In genomic region chr10:111445939-111446671, GRCm38 (mm10) we compare ENCODE assay signal across 17 mouse cellular contexts. TPM values are rescaled to one million over a fixed set of nuclear protein-coding genes. Genes with fewer than 3 reads are reported as not detected.
DNase-seq lines count a peak whose midpoint lies in the region; ATAC-seq and TF ChIP-seq lines count a peak whose summit lies in the region.
"Had no signal": no experiment of that assay in that cellular context is flagged by ENCODE, and none has a peak within 500 bp of the region (broad histone marks: within the 10 kb centered on the region; RNA-seq: fewer than 3 reads in every experiment).

No protein-coding gene starts in this region.

- no peaks in the 10 kb centered on the region for H3K36me3 ChIP-seq in forebrain, embryonic 14.5 days (ENCODE audit: control insufficient read depth, insufficient read depth, low read length)
- H3K36me3 ChIP-seq in forebrain, postnatal 0 days (ENCODE audit: insufficient read depth): no peaks in the 10 kb centered on the region
- H3K36me3 ChIP-seq in liver, postnatal 0 days (replicated peaks; ENCODE audit: insufficient read depth, low read length): no peaks in the 10 kb centered on the region
- H3K36me3 ChIP-seq: hindbrain, embryonic 12.5 days; liver, embryonic 15.5 days; neural tube, embryonic 13.5 days had no signal

- no peaks in the 10 kb centered on the region for H3K9me3 ChIP-seq in forebrain, embryonic 14.5 days (replicated peaks; ENCODE audit: control insufficient read depth, low read length)
- no peaks in the 10 kb centered on the region for H3K9me3 ChIP-seq in forebrain, postnatal 0 days (ENCODE audit: low read length)
- no peaks in the 10 kb centered on the region for H3K9me3 ChIP-seq in liver, postnatal 0 days (ENCODE audit: low read length)
- H3K9me3 ChIP-seq: hindbrain, embryonic 12.5 days; liver, embryonic 15.5 days; neural tube, embryonic 13.5 days had no signal

- no peak for ATAC-seq in forebrain, embryonic 14.5 days
- ATAC-seq in forebrain, postnatal 0 days: no peak
- no peak for ATAC-seq in liver, postnatal 0 days
- ATAC-seq: Patski had no signal

- H3K27ac ChIP-seq in forebrain, embryonic 14.5 days (ENCODE audit: low read depth, low read length): no peak overlapping the region
- no peak overlapping the region for H3K27ac ChIP-seq in forebrain, postnatal 0 days (ENCODE audit: low read depth, low read length)
- H3K27ac ChIP-seq in liver, postnatal 0 days (ENCODE audit: low read depth): no peak overlapping the region
- H3K27ac ChIP-seq: hindbrain, embryonic 12.5 days; liver, embryonic 15.5 days; neural tube, embryonic 13.5 days had no signal

- DNase-seq in forebrain, embryonic 14.5 days (ENCODE audit: low spot score): peak; percentile 30
- no peak for DNase-seq in forebrain, postnatal 0 days
- peak; percentile 4 for DNase-seq in 3T3-L1 (ENCODE audit: low read depth, low spot score)
- DNase-seq in brain, adult 2 months (ENCODE audit: low read depth, low spot score): peak; percentile 37
- DNase-seq in liver, postnatal 0 days: no peak
- no peak for DNase-seq in gastrocnemius, adult 8-10 months (ENCODE audit: low spot score in 2 of 2)
- no peak for DNase-seq in layer of hippocampus, postnatal 25 days (ENCODE audit: extremely low spot score in 1 of 2, low spot score in 1 of 2)
- no peak for DNase-seq in layer of hippocampus, adult 8-10 months (ENCODE audit: low spot score in 2 of 2)
- DNase-seq: adrenal gland, adult 2 months; kidney, adult 2 months; retina, postnatal 1 day; thymus, adult 2 months had no signal

- 22% methylated on average over 9 of the region's 9 CpGs for WGBS in forebrain, embryonic 14.5 days
- 23% methylated on average over 9 of the region's 9 CpGs for WGBS in forebrain, postnatal 0 days
- 23% methylated on average over 9 of the region's 9 CpGs for whole genome bisulfite sequencing in liver, postnatal 0 days (ENCODE audit: insufficient replicate concordance)

- no peaks in the 10 kb centered on the region for H3K27me3 ChIP-seq in forebrain, embryonic 14.5 days (replicated peaks; ENCODE audit: control insufficient read depth, insufficient read depth, low read length)
- H3K27me3 ChIP-seq in forebrain, postnatal 0 days (ENCODE audit: insufficient read depth, low read length): no peaks in the 10 kb centered on the region
- H3K27me3 ChIP-seq in liver, postnatal 0 days (ENCODE audit: insufficient read depth, low read length): no peaks in the 10 kb centered on the region
- H3K27me3 ChIP-seq: hindbrain, embryonic 12.5 days; liver, embryonic 15.5 days; neural tube, embryonic 13.5 days had no signal

- H3K4me1 ChIP-seq in forebrain, embryonic 14.5 days (ENCODE audit: control insufficient read depth, insufficient read depth, low read length): no peaks in the 10 kb centered on the region
- H3K4me1 ChIP-seq in forebrain, postnatal 0 days (ENCODE audit: insufficient read depth): no peaks in the 10 kb centered on the region
- peaks cover 4% of the 10 kb centered on the region; the same call in 1 of the 2 replicates for H3K4me1 ChIP-seq in liver, postnatal 0 days (ENCODE audit: insufficient read depth)
- H3K4me1 ChIP-seq: hindbrain, embryonic 12.5 days; neural tube, embryonic 13.5 days had no signal

- no peak overlapping the region for H3K4me2 ChIP-seq in forebrain, embryonic 14.5 days (ENCODE audit: low read length)
- H3K4me2 ChIP-seq in forebrain, postnatal 0 days (ENCODE audit: low read depth): no peak overlapping the region
- H3K4me2 ChIP-seq in liver, postnatal 0 days (ENCODE audit: low read depth, low read length): 0 out of 2 replicates have a peak overlapping the region, but pooled peaks have one; percentile 7
- H3K4me2 ChIP-seq: heart, embryonic 11.5 days; hindbrain, embryonic 12.5 days; liver, embryonic 15.5 days; neural tube, embryonic 13.5 days had no signal

- H3K4me3 ChIP-seq in forebrain, embryonic 14.5 days (ENCODE audit: low read depth, low read length): no peak overlapping the region
- no peak overlapping the region for H3K4me3 ChIP-seq in forebrain, postnatal 0 days (ENCODE audit: low read depth, low read length)
- H3K4me3 ChIP-seq in liver, postnatal 0 days (ENCODE audit: low read depth, low read length): no peak overlapping the region
- H3K4me3 ChIP-seq: hindbrain, embryonic 12.5 days; liver, embryonic 15.5 days; neural tube, embryonic 13.5 days had no signal

- TF ChIP-seq EP300 in liver, postnatal 0 days (IDR thresholded peaks at IDR 0.05; ENCODE audit: low read depth): no peak; the same call in 1 of the 2 replicates

- TF ChIP-seq CTCF in forebrain, postnatal 0 days (IDR thresholded peaks at IDR 0.05; ENCODE audit: low read depth): no peak
- TF ChIP-seq CTCF in liver, postnatal 0 days (IDR thresholded peaks at IDR 0.05; ENCODE audit: low read depth): no peak

- no peak overlapping the region for H3K9ac ChIP-seq in forebrain, embryonic 14.5 days (ENCODE audit: low read length)
- H3K9ac ChIP-seq in forebrain, postnatal 0 days: no peak overlapping the region
- no peak overlapping the region for H3K9ac ChIP-seq in liver, postnatal 0 days (replicated peaks)
- H3K9ac ChIP-seq: hindbrain, embryonic 12.5 days; liver, embryonic 15.5 days; neural tube, embryonic 13.5 days had no signal

RNA-seq across cellular contexts. Expression of gene Nap1l1, which starts 26.9 kb away (rescaled TPM):
- polyA plus RNA-seq in forebrain, embryonic 14.5 days (2014; fragmentation: Nextera tagmentation; extraction: Ambion mirVana): 235 and 238 TPM in 2 replicates
- 114 and 121 TPM in 2 replicates for total RNA-seq in forebrain, postnatal 0 days (2014; rRNA removed)
- 162 and 189 TPM in 2 replicates for polyA plus RNA-seq in forebrain, postnatal 0 days (2015; fragmentation: Nextera tagmentation; extraction: Ambion mirVana)
- polyA plus RNA-seq in liver, postnatal 0 days (2015; fragmentation: Nextera tagmentation; extraction: Ambion mirVana): 69.9 and 73.7 TPM in 2 replicates
- total RNA-seq in gastrocnemius, adult 8-10 months (2022): 10 to 100 TPM; 53.4 to 66.1 (median 59.2) TPM
- total RNA-seq in layer of hippocampus, postnatal 25 days (2021): 100 to 1,000 TPM; 146 to 162 TPM
- total RNA-seq in layer of hippocampus, adult 8-10 months (2022): 100 to 1,000 TPM; 154 to 164 (median 156) TPM

RNA-seq across cellular contexts. Expression of gene Phlda1, which starts 60.0 kb away (rescaled TPM):
- 20.5 and 25.6 TPM in 2 replicates for polyA plus RNA-seq in forebrain, embryonic 14.5 days (2014; fragmentation: Nextera tagmentation; extraction: Ambion mirVana)
- 8.9 and 9.2 TPM in 2 replicates for total RNA-seq in forebrain, postnatal 0 days (2014; rRNA removed)
- 29.3 and 31.3 TPM in 2 replicates for polyA plus RNA-seq in forebrain, postnatal 0 days (2015; fragmentation: Nextera tagmentation; extraction: Ambion mirVana)
- polyA plus RNA-seq in liver, postnatal 0 days (2015; fragmentation: Nextera tagmentation; extraction: Ambion mirVana): 29.6 and 32.1 TPM in 2 replicates
- 1 to 10 TPM; 2.4 to 3.9 (median 3.6) TPM for total RNA-seq in gastrocnemius, adult 8-10 months (2022)
- 10 to 100 TPM; 19.6 to 22.3 TPM for total RNA-seq in layer of hippocampus, postnatal 25 days (2021)
- 10 to 100 TPM; 18.7 to 22.0 (median 20.2) TPM for total RNA-seq in layer of hippocampus, adult 8-10 months (2022)

Comparison
In these comparisons a context has a peak if more than half of its experiments do, and no peak if none do; other contexts are left out.
1. DNase-seq: peak in forebrain, embryonic 14.5 days (single experiment), 3T3-L1 (single experiment) and brain, adult 2 months (single experiment); none in forebrain, postnatal 0 days (single experiment), liver, postnatal 0 days (single experiment), gastrocnemius, adult 8-10 months (0 of 2), layer of hippocampus, postnatal 25 days (0 of 2) and layer of hippocampus, adult 8-10 months (0 of 2).